Mouse (Mus musculus): ENCODE measurements around the gene C1qtnf3.

GRCm38 (mm10) chr15:11000421-11000820 is 48.3 kb downstream of the C1qtnf3 start, which contains the start of gene Slc45a2:
- TF ChIP-seq POLR2A (IDR thresholded peaks at IDR 0.05; ENCODE audit: extremely low read depth, insufficient read depth, low read length) (no peak), CTCF (IDR thresholded peaks at IDR 0.05; ENCODE audit: low read depth, low read length) (no peak)
